In genomic region chr19:8984255-8984868, GRCm38 (mm10) we compare ENCODE assay signal across 8 mouse cellular contexts. TPM values are rescaled to one million over a fixed set of nuclear protein-coding genes. Genes with fewer than 3 reads are reported as not detected.
DNase-seq lines count a peak whose midpoint lies in the region; ATAC-seq and TF ChIP-seq lines count a peak whose summit lies in the region.

No protein-coding gene starts in this region.

- H3K27ac ChIP-seq in layer of hippocampus, adult 2 months = no peak overlapping the region
- H3K27ac ChIP-seq in forebrain, embryonic 11.5 days (ENCODE audit: low read depth, low read length) = peak overlapping the region; percentile 44
- H3K27ac ChIP-seq in limb, embryonic 15.5 days = peak overlapping the region; percentile 75

- no peak for TF ChIP-seq CTCF in layer of hippocampus, adult 2 months (conservative IDR thresholded peaks at IDR 0.05)

- H3K4me2 ChIP-seq in forebrain, embryonic 11.5 days (ENCODE audit: low read depth, low read length, severe bottlenecking) = peak overlapping the region; percentile 26
- H3K4me2 ChIP-seq in limb, embryonic 15.5 days = no peak overlapping the region

- DNase-seq in layer of hippocampus, adult 9-11 months = peak; percentile 37
- no peak for DNase-seq in layer of hippocampus, adult 2 months (ENCODE audit: low spot score in 2 of 2)
- peak; percentile 56 for DNase-seq in ZHBTc4 (ENCODE audit: low read depth, low spot score)
- DNase-seq in forebrain, embryonic 11.5 days (ENCODE audit: low spot score) = peak; percentile 85
- DNase-seq in heart, postnatal 25 days (ENCODE audit: low spot score) = peak; percentile 67
- peak; percentile 99 for DNase-seq in naive thymus-derived CD4-positive, alpha-beta T cell, adult 2 months (ENCODE audit: low read depth)
- DNase-seq in cerebellum, adult 8-10 months = no peak

- H3K9ac ChIP-seq in forebrain, embryonic 11.5 days (ENCODE audit: low read length) = peak overlapping the region; percentile 35; the same call in 1 of the 2 replicates
- no peak overlapping the region for H3K9ac ChIP-seq in limb, embryonic 15.5 days

- peaks cover 4% of the 10 kb centered on the region for H3K36me3 ChIP-seq in forebrain, embryonic 11.5 days (ENCODE audit: control insufficient read depth, insufficient read depth, low read length)
- H3K36me3 ChIP-seq in limb, embryonic 15.5 days = peaks cover 15% of the 10 kb centered on the region

- no peak overlapping the region for H3K4me3 ChIP-seq in layer of hippocampus, adult 2 months
- H3K4me3 ChIP-seq in forebrain, embryonic 11.5 days (ENCODE audit: low read depth, low read length) = no peak overlapping the region
- H3K4me3 ChIP-seq in limb, embryonic 15.5 days = no peak overlapping the region

- intact Hi-C loops in heart, postnatal 25 days (cut with DNase I) = no loop called here

- H3K4me1 ChIP-seq in forebrain, embryonic 11.5 days (replicated peaks; ENCODE audit: control insufficient read depth, insufficient read depth, low read length) = peaks cover 27% of the 10 kb centered on the region
- H3K4me1 ChIP-seq in limb, embryonic 15.5 days = peaks cover 67% of the 10 kb centered on the region

- H3K27me3 ChIP-seq in forebrain, embryonic 11.5 days (ENCODE audit: control insufficient read depth, insufficient read depth, low read length) = peaks cover 7% of the 10 kb centered on the region
- no peaks in the 10 kb centered on the region for H3K27me3 ChIP-seq in limb, embryonic 15.5 days

- 8% methylated on average over 7 of the region's 7 CpGs for WGBS in forebrain, embryonic 11.5 days
- WGBS in limb, embryonic 15.5 days = 14% methylated on average over 7 of the region's 7 CpGs

- ATAC-seq in forebrain, embryonic 11.5 days (replicated peaks; ENCODE audit: low FRiP score) = peak; percentile 88
- ATAC-seq in limb, embryonic 15.5 days (ENCODE audit: insufficient number of reproducible peaks, low FRiP score, low TSS enrichment, low read depth) = no peak

- H3K9me3 ChIP-seq in forebrain, embryonic 11.5 days (ENCODE audit: control insufficient read depth, low read length) = no peaks in the 10 kb centered on the region
- H3K9me3 ChIP-seq in limb, embryonic 15.5 days = no peaks in the 10 kb centered on the region

RNA-seq across cellular contexts. Expression of gene Ahnak, which starts 4.7 kb away (rescaled TPM):
- 10 to 100 TPM; 19.4 to 21.9 TPM for total RNA-seq in layer of hippocampus, adult 2 months (2021)
- polyA plus RNA-seq in forebrain, embryonic 11.5 days (2014; fragmentation: Nextera tagmentation; extraction: Ambion mirVana) = 7.1 and 7.3 TPM in 2 replicates
- 100 to 1,000 TPM; 283 to 326 TPM for total RNA-seq in heart, postnatal 25 days (2021)
- polyA plus RNA-seq in limb, embryonic 15.5 days (2015; fragmentation: Nextera tagmentation; extraction: Ambion mirVana) = 96.4 and 104 TPM in 2 replicates

RNA-seq across cellular contexts. Expression of gene Eef1g, which starts 17.5 kb away (rescaled TPM):
- total RNA-seq in layer of hippocampus, adult 2 months (2021) = 100 to 1,000 TPM; 238 to 242 TPM
- 467 and 472 TPM in 2 replicates for polyA plus RNA-seq in forebrain, embryonic 11.5 days (2014; fragmentation: Nextera tagmentation; extraction: Ambion mirVana)
- 100 to 1,000 TPM; 241 to 256 TPM for total RNA-seq in heart, postnatal 25 days (2021)
- 467 and 482 TPM in 2 replicates for polyA plus RNA-seq in limb, embryonic 15.5 days (2015; fragmentation: Nextera tagmentation; extraction: Ambion mirVana)

RNA-seq across cellular contexts. Expression of gene Tut1, which starts 30.7 kb away (rescaled TPM):
- total RNA-seq in layer of hippocampus, adult 2 months (2021) = 10 to 100 TPM; 20.7 to 20.8 TPM
- polyA plus RNA-seq in forebrain, embryonic 11.5 days (2014; fragmentation: Nextera tagmentation; extraction: Ambion mirVana) = 34.4 and 35.5 TPM in 2 replicates
- 1 to 10 TPM; 7.2 to 8.8 TPM for total RNA-seq in heart, postnatal 25 days (2021)
- 29.3 and 30.0 TPM in 2 replicates for polyA plus RNA-seq in limb, embryonic 15.5 days (2015; fragmentation: Nextera tagmentation; extraction: Ambion mirVana)

RNA-seq across cellular contexts. Expression of gene Mta2, which starts 42.7 kb away (rescaled TPM):
- 10 to 100 TPM; 58.0 to 68.7 TPM for total RNA-seq in layer of hippocampus, adult 2 months (2021)
- 62.6 and 63.2 TPM in 2 replicates for polyA plus RNA-seq in forebrain, embryonic 11.5 days (2014; fragmentation: Nextera tagmentation; extraction: Ambion mirVana)
- 10 to 100 TPM; 29.5 to 32.3 TPM for total RNA-seq in heart, postnatal 25 days (2021)
- 155 and 160 TPM in 2 replicates for polyA plus RNA-seq in limb, embryonic 15.5 days (2015; fragmentation: Nextera tagmentation; extraction: Ambion mirVana)

RNA-seq across cellular contexts. Expression of gene Eml3, which starts 55.0 kb away (rescaled TPM):
- total RNA-seq in layer of hippocampus, adult 2 months (2021) = 10 to 100 TPM; 11.5 to 11.7 TPM
- 11.2 and 12.2 TPM in 2 replicates for polyA plus RNA-seq in forebrain, embryonic 11.5 days (2014; fragmentation: Nextera tagmentation; extraction: Ambion mirVana)
- total RNA-seq in heart, postnatal 25 days (2021) = 1 to 10 TPM; 8.9 to 9.1 TPM
- polyA plus RNA-seq in limb, embryonic 15.5 days (2015; fragmentation: Nextera tagmentation; extraction: Ambion mirVana) = 41.8 and 42.7 TPM in 2 replicates

Comparison
In these comparisons a context has a peak if more than half of its experiments do, and no peak if none do; other contexts are left out.
1. DNase-seq: peak in layer of hippocampus, adult 9-11 months (single experiment), ZHBTc4 (single experiment), forebrain, embryonic 11.5 days (single experiment), heart, postnatal 25 days (single experiment) and naive thymus-derived CD4-positive, alpha-beta T cell, adult 2 months (single experiment); none in layer of hippocampus, adult 2 months (0 of 2) and cerebellum, adult 8-10 months (single experiment).
2. RNA of gene Ahnak, which starts 4.7 kb away (total RNA-seq): 283 to 326 TPM in heart, postnatal 25 days; 19.4 to 21.9 TPM in layer of hippocampus, adult 2 months; every median in the first group is over 10 times any median in the second.